Mouse (Mus musculus): ENCODE measurements around the gene Tdrd7. TPM values are rescaled to one million over a fixed set of nuclear protein-coding genes. Genes with fewer than 3 reads are reported as not detected.

The Tdrd7 gene
- total RNA-seq, 1 experiment from 2014 or later: 58.1 TPM

GRCm38 (mm10) chr4:45970048-45970560, 5.0 kb downstream of the Tdrd7 start:
- ATAC-seq (replicated peaks; ENCODE audit: insufficient number of reproducible peaks, low FRiP score, low TSS enrichment, poor library complexity, severe bottlenecking): no peak

GRCm38 (mm10) chr4:45971806-45972447, 6.8 kb downstream of the Tdrd7 start:
- ATAC-seq (replicated peaks; ENCODE audit: insufficient number of reproducible peaks, low FRiP score, low TSS enrichment, poor library complexity, severe bottlenecking): peak; percentile 88

- ATAC-seq (replicated peaks; ENCODE audit: insufficient number of reproducible peaks, low FRiP score, low TSS enrichment, poor library complexity, severe bottlenecking): 0 out of 2 replicates have a peak, but pooled peaks have one; percentile 14
Observed at GRCm38 (mm10) chr4:45972448-45972854, 7.3 kb downstream of the Tdrd7 start.

GRCm38 (mm10) chr4:45972951-45973350, 7.8 kb downstream of the Tdrd7 start:
- 0 out of 2 replicates have a peak, but pooled peaks have one; percentile 6 for ATAC-seq (replicated peaks; ENCODE audit: insufficient number of reproducible peaks, low FRiP score, low TSS enrichment, poor library complexity, severe bottlenecking)

GRCm38 (mm10) chr4:45976931-45977667, 12.0 kb downstream of the Tdrd7 start:
- no peak for ATAC-seq (replicated peaks; ENCODE audit: insufficient number of reproducible peaks, low FRiP score, low TSS enrichment, poor library complexity, severe bottlenecking)

GRCm38 (mm10) chr4:45979916-45980315, 14.8 kb downstream of the Tdrd7 start:
- ATAC-seq (replicated peaks; ENCODE audit: insufficient number of reproducible peaks, low FRiP score, low TSS enrichment, poor library complexity, severe bottlenecking): no peak

- ATAC-seq (replicated peaks; ENCODE audit: insufficient number of reproducible peaks, low FRiP score, low TSS enrichment, poor library complexity, severe bottlenecking): peak; percentile 87
Observed at GRCm38 (mm10) chr4:45981054-45981453, 15.9 kb downstream of the Tdrd7 start.

GRCm38 (mm10) chr4:45990427-45991135, 25.4 kb downstream of the Tdrd7 start:
- no peak for ATAC-seq (replicated peaks; ENCODE audit: insufficient number of reproducible peaks, low FRiP score, low TSS enrichment, poor library complexity, severe bottlenecking)

- no peak for ATAC-seq (replicated peaks; ENCODE audit: insufficient number of reproducible peaks, low FRiP score, low TSS enrichment, poor library complexity, severe bottlenecking)
Observed at GRCm38 (mm10) chr4:45998536-45998935, 33.4 kb downstream of the Tdrd7 start.

GRCm38 (mm10) chr4:46008142-46008793, 43.1 kb downstream of the Tdrd7 start:
- no peak for ATAC-seq (replicated peaks; ENCODE audit: insufficient number of reproducible peaks, low FRiP score, low TSS enrichment, poor library complexity, severe bottlenecking)

GRCm38 (mm10) chr4:46011698-46012097, 46.6 kb downstream of the Tdrd7 start:
- ATAC-seq (replicated peaks; ENCODE audit: insufficient number of reproducible peaks, low FRiP score, low TSS enrichment, poor library complexity, severe bottlenecking): no peak

- no peak for ATAC-seq (replicated peaks; ENCODE audit: insufficient number of reproducible peaks, low FRiP score, low TSS enrichment, poor library complexity, severe bottlenecking)
Observed at GRCm38 (mm10) chr4:46015605-46016004, 50.5 kb downstream of the Tdrd7 start.

GRCm38 (mm10) chr4:46023021-46023481, 57.9 kb downstream of the Tdrd7 start:
- no peak for ATAC-seq (replicated peaks; ENCODE audit: insufficient number of reproducible peaks, low FRiP score, low TSS enrichment, poor library complexity, severe bottlenecking)

GRCm38 (mm10) chr4:46025893-46026292, 60.8 kb downstream of the Tdrd7 start:
- no peak for ATAC-seq (replicated peaks; ENCODE audit: insufficient number of reproducible peaks, low FRiP score, low TSS enrichment, poor library complexity, severe bottlenecking)

- ATAC-seq (replicated peaks; ENCODE audit: insufficient number of reproducible peaks, low FRiP score, low TSS enrichment, poor library complexity, severe bottlenecking): no peak
Observed at GRCm38 (mm10) chr4:46028224-46028623, 63.1 kb downstream of the Tdrd7 start.

GRCm38 (mm10) chr4:46028781-46029180, 63.6 kb downstream of the Tdrd7 start:
- no peak for ATAC-seq (replicated peaks; ENCODE audit: insufficient number of reproducible peaks, low FRiP score, low TSS enrichment, poor library complexity, severe bottlenecking)

GRCm38 (mm10) chr4:46029552-46029951, 64.4 kb downstream of the Tdrd7 start:
- ATAC-seq (replicated peaks; ENCODE audit: insufficient number of reproducible peaks, low FRiP score, low TSS enrichment, poor library complexity, severe bottlenecking): no peak

- no peak for ATAC-seq (replicated peaks; ENCODE audit: insufficient number of reproducible peaks, low FRiP score, low TSS enrichment, poor library complexity, severe bottlenecking)
Observed at GRCm38 (mm10) chr4:46032448-46032847, 67.3 kb downstream of the Tdrd7 start.

- ATAC-seq (replicated peaks; ENCODE audit: insufficient number of reproducible peaks, low FRiP score, low TSS enrichment, poor library complexity, severe bottlenecking): no peak
Observed at GRCm38 (mm10) chr4:46033197-46033596, 68.1 kb downstream of the Tdrd7 start.

Data from monocyte, adult 5-6 weeks (primary cell).